Mouse (Mus musculus) fat pad, adult 2 months (tissue): ENCODE measurements around the gene Gbp3.

Experiments
- DNase-seq: peaks from one replicate; pipeline ENCODE4 v3.0.0-alpha.2; 2011; ENCODE audit warnings: low read depth, low spot score; ENCODE audit errors: extremely low read depth

The Gbp3 gene

GRCm38 (mm10) chr3:142587386-142587785, 27.6 kb downstream of the Gbp3 start:
- no peak for DNase-seq

- no peak for DNase-seq
Measured at GRCm38 (mm10) chr3:142588888-142589287, 29.1 kb downstream of the Gbp3 start.

GRCm38 (mm10) chr3:142590431-142591067, 30.7 kb downstream of the Gbp3 start:
- DNase-seq: no peak

- DNase-seq: no peak
Measured at GRCm38 (mm10) chr3:142594547-142594946, 34.7 kb downstream of the Gbp3 start, which contains the start of gene Gbp2b. Gene Gbp2b, plus strand, starts transcription at chr3:142594847.

- no peak for DNase-seq
Measured at GRCm38 (mm10) chr3:142597923-142598322, 38.1 kb downstream of the Gbp3 start.

GRCm38 (mm10) chr3:142601675-142602074, 41.8 kb downstream of the Gbp3 start:
- no peak for DNase-seq

GRCm38 (mm10) chr3:142618658-142619057, 58.8 kb downstream of the Gbp3 start:
- DNase-seq: no peak

GRCm38 (mm10) chr3:142619606-142620005, 59.8 kb downstream of the Gbp3 start:
- no peak for DNase-seq

- peak; percentile 28 for DNase-seq
Measured at GRCm38 (mm10) chr3:142620111-142620955, 60.5 kb downstream of the Gbp3 start, which contains the start of gene Gbp2. Gene Gbp2, plus strand, starts transcription at chr3:142620602.

GRCm38 (mm10) chr3:142620956-142621562, 61.2 kb downstream of the Gbp3 start:
- DNase-seq: no peak
